Mouse (Mus musculus) midbrain, embryonic 12.5 days (tissue): ENCODE measurements around the gene Cyp4a32. TPM values are rescaled to one million over a fixed set of nuclear protein-coding genes. Genes with fewer than 3 reads are reported as not detected.

Source experiments
- ATAC-seq: fragments of 200-750 bp; cut with Nextera tagmentation; 2 replicates; pipeline ENCODE4 v1.8.0; 2017; ENCODE audit warnings: low read depth, moderate TSS enrichment, moderate library complexity; ENCODE audit not compliant: low FRiP score
- H3K27ac ChIP-seq: fragments of 300-500 bp; sonication (generic); replicated peaks from 2 replicates; pipeline ENCODE4 v1.5.1; 2016; ENCODE audit warnings: mild to moderate bottlenecking
- H3K27me3 ChIP-seq: fragments of 300-500 bp; sonication (generic); 2 replicates; pipeline ENCODE4 v1.6.1; 2016; ENCODE audit warnings: mild to moderate bottlenecking
- H3K36me3 ChIP-seq: fragments of 300-500 bp; sonication (generic); 2 replicates; pipeline ENCODE4 v1.6.1; 2016
- H3K4me1 ChIP-seq: fragments of 300-500 bp; sonication (generic); 2 replicates; pipeline ENCODE4 v1.6.1; 2016
- H3K4me2 ChIP-seq: fragments of 300-500 bp; sonication (generic); replicated peaks from 2 replicates; pipeline ENCODE4 v1.6.1; 2016; ENCODE audit warnings: mild to moderate bottlenecking, moderate library complexity
- H3K4me3 ChIP-seq: fragments of 300-500 bp; sonication (generic); 2 replicates; pipeline ENCODE4 v1.5.1; 2016; ENCODE audit warnings: mild to moderate bottlenecking
- H3K9ac ChIP-seq: fragments of 300-500 bp; sonication (generic); replicated peaks from 2 replicates; pipeline ENCODE4 v1.6.1; 2016; ENCODE audit warnings: mild to moderate bottlenecking, moderate library complexity
- H3K9me3 ChIP-seq: fragments of 300-500 bp; sonication (generic); 2 replicates; pipeline ENCODE4 v1.6.1; 2016; ENCODE audit warnings: mild to moderate bottlenecking
- polyA plus RNA-seq: library from polyadenylated mRNA; unstranded; fragments of >200 nt; fragmentation: Nextera tagmentation; extraction: Ambion mirVana; gene quantifications from 2 replicates; pipeline ENCODE4 v1.2.1, GENCODE M21; 2016

The Cyp4a32 gene
- polyA plus RNA-seq, 1 experiment from 2014 or later, result not detected

GRCm38 (mm10) chr4:115659190-115659589 lies 58.4 kb downstream of the Cyp4a32 start:
- no peak overlapping the region for H3K9ac ChIP-seq
- H3K9me3 ChIP-seq, result no peaks in the 10 kb centered on the region
- H3K27me3 ChIP-seq, result no peaks in the 10 kb centered on the region
- no peak overlapping the region for H3K27ac ChIP-seq
- H3K4me2 ChIP-seq, result no peak overlapping the region
- H3K36me3 ChIP-seq, result no peaks in the 10 kb centered on the region
- H3K4me3 ChIP-seq, result no peak overlapping the region
- H3K4me1 ChIP-seq, result no peaks in the 10 kb centered on the region
- no peak for ATAC-seq

Other genes with a start within 250 kb of the Cyp4a32 start
- not detected in 2 replicates for gene Cyp4a12b, start 189.3 kb upstream of the Cyp4a32 start, polyA plus RNA-seq
- not detected in 2 replicates for gene Cyp4a30b, start 148.4 kb upstream of the Cyp4a32 start, polyA plus RNA-seq
- gene Cyp4a14, start 104.8 kb upstream of the Cyp4a32 start, polyA plus RNA-seq, result not detected in 2 replicates
- gene Cyp4a10, start 82.7 kb upstream of the Cyp4a32 start, polyA plus RNA-seq, result not detected in 2 replicates
- gene Cyp4a31, start 37.3 kb upstream of the Cyp4a32 start, polyA plus RNA-seq, result not detected in 2 replicates
- gene Cyp4b1, start 46.8 kb downstream of the Cyp4a32 start, polyA plus RNA-seq, result 0.38 TPM in 1 of 2 replicates, not detected in the other
- 30.1 and 30.6 TPM in 2 replicates for gene Efcab14, start 136.8 kb downstream of the Cyp4a32 start, polyA plus RNA-seq
- gene Tex38, start 180.0 kb downstream of the Cyp4a32 start, polyA plus RNA-seq, result 0.30 TPM in 1 of 2 replicates, not detected in the other
- gene Atpaf1, start 183.8 kb downstream of the Cyp4a32 start, polyA plus RNA-seq, result 41.3 and 44.2 TPM in 2 replicates
- 4.6 and 6.3 TPM in 2 replicates for gene Mob3c, start 227.1 kb downstream of the Cyp4a32 start, polyA plus RNA-seq
- 28.0 and 30.1 TPM in 2 replicates for gene Mknk1, start 238.2 kb downstream of the Cyp4a32 start, polyA plus RNA-seq